Mouse (Mus musculus): ENCODE data around the gene Hist1h2ap. TPM values are rescaled to one million over a fixed set of nuclear protein-coding genes. Genes with fewer than 3 reads are reported as not detected.
"Not testable (repeated sequence)": the region's sequence is repeated elsewhere in the genome, so short reads cannot be mapped to it uniquely, and the experiment has no call there.

The Hist1h2ap gene
- polyA plus RNA-seq, 1 experiment = 3.5 TPM

DNA sequence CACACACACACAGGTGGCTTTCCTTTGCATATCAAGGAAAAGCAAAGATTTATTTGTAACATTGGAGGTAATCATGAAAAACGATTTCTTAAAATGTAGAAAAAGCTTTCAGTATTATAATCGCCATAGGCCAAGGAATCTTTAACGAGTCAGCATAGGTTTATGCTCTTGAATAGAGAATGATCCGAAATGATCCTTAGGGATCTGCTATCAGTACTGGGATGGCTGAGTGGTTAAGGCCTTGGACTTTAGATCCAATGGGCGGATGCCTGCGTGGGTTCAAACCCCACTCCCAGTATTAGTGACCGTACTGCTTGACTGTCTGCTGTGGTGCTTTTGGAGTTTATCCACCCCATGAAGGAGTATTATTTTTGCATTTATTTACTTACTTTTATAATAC, 37.7 kb downstream of the Hist1h2ap start:
- H3K4me3 ChIP-seq (ENCODE audit: insufficient read depth, low read length) = no peak overlapping the region
- H3K4me1 ChIP-seq (ENCODE audit: control insufficient read depth, insufficient read depth, low read length) = 0 out of 2 replicates have a peak, but pooled peaks cover 1% of the 10 kb centered on the region
- no peak overlapping the region for H3K27ac ChIP-seq (ENCODE audit: insufficient read depth, low read length)
- TF ChIP-seq CTCF (IDR thresholded peaks at IDR 0.05; ENCODE audit: extremely low read depth, insufficient read depth, low read length) = no peak
- no peak for TF ChIP-seq POLR2A (IDR thresholded peaks at IDR 0.05; ENCODE audit: extremely low read depth, insufficient read depth, low read length)

DNA sequence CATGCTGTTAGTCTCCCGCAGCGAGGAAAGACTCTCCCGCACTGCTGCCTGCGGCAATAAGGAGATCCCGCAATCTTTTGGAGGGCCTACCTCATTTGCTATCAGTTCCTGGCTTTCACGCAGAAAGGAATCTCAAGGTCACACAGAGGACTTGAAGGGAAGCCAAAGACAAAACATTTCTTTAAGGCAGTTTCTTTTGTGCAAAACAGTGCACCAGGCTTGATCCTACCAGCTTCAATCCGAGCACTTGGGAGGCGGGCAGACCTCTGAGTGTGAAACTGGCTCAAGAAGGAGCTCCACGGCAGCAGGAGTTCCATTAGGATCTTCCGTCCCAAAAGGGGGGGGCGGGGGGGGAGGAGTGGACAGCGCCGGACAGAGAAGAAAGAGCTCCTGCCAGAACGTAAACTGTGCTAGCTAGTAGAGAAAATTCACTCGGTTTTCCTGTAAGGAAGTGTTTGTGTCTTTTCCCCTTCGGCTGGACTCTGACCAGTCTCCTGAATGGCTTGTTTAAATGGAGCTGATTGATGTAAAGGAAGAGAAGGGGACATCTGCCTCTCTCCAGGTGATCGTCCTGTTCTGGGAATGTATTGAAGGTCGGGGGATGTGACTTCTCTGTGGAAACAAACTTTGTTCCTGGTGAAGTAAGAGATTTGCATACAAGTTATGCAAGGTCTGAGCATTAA, 42.6 kb downstream of the Hist1h2ap start:
- no peak overlapping the region for H3K27ac ChIP-seq (ENCODE audit: insufficient read depth, low read length)
- 0 out of 2 replicates have a peak, but pooled peaks cover 1% of the 10 kb centered on the region for H3K4me1 ChIP-seq (ENCODE audit: control insufficient read depth, insufficient read depth, low read length)
- no peak overlapping the region for H3K4me3 ChIP-seq (ENCODE audit: insufficient read depth, low read length)
- TF ChIP-seq POLR2A (IDR thresholded peaks at IDR 0.05; ENCODE audit: extremely low read depth, insufficient read depth, low read length) = no peak
- TF ChIP-seq CTCF (IDR thresholded peaks at IDR 0.05; ENCODE audit: extremely low read depth, insufficient read depth, low read length) = no peak

DNA sequence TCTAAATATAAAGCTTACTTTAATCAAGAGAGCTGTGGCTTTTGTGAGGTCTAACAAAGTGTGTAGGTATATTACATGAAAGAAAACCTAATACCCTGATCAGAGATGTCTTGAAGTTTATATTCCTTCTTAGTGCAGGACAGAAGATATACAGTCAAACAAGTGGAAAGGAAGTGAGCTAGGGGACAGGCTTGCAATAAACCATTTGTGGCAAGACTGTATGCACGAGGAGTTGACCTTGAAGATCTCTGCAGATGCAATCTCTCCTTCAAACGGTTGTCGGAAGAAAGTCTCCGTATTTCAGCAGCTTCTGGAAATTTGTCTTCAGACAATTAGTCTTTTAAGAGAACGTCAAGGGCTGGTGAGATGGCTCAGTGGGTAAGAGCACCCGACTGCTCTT, 43.4 kb downstream of the Hist1h2ap start:
- TF ChIP-seq CTCF (IDR thresholded peaks at IDR 0.05; ENCODE audit: extremely low read depth, insufficient read depth, low read length) = no peak
- TF ChIP-seq POLR2A (IDR thresholded peaks at IDR 0.05; ENCODE audit: extremely low read depth, insufficient read depth, low read length) = no peak

DNA sequence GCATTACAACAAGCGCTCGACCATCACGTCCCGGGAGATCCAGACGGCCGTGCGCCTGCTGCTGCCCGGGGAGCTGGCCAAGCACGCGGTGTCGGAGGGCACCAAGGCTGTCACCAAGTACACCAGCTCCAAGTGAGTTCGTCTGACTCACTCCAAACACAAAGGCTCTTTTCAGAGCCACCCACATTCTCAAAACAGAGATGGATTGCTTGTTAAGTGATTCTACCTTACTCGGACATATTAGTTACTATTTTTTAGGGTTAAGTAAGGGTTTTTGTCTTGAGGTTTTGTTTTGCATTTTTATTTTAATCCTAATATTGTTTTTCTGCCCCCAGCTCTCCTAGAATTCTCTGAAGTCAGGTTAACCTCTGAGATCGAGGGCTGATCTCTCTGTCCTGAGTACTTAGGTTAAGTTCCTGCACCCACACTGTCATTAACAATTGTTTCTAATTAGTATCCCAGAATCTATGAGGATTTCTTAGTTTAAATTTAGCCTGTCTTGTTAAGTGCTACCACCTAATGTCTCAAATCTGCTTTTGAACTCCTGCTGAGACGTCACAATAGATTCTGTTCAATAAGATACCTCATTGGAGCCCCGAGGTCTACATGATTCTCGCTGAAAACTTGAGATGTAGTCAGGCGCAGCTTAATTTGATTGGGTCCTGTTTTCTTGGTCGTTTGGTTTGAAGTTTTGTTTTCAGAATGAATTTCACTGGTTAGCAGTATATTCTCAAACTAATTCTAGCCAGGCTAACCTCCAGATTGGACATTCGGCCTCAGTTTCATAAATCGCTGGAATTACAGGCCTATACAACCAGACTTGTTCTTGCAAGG, 45.3 kb downstream of the Hist1h2ap start:
- no peak overlapping the region for H3K27ac ChIP-seq (ENCODE audit: insufficient read depth, low read length)
- peaks cover 1% of the 10 kb centered on the region; the same call in 1 of the 2 replicates for H3K4me1 ChIP-seq (ENCODE audit: control insufficient read depth, insufficient read depth, low read length)
- TF ChIP-seq CTCF (IDR thresholded peaks at IDR 0.05; ENCODE audit: extremely low read depth, insufficient read depth, low read length) = no peak
- TF ChIP-seq POLR2A (IDR thresholded peaks at IDR 0.05; ENCODE audit: extremely low read depth, insufficient read depth, low read length) = no peak
- peak overlapping the region; percentile 25; the same call in 1 of the 2 replicates for H3K4me3 ChIP-seq (ENCODE audit: insufficient read depth, low read length)

More for the DNA sequence above, 43.4 kb downstream of the Hist1h2ap start:
- no peak overlapping the region for H3K4me3 ChIP-seq (ENCODE audit: insufficient read depth, low read length)
- H3K4me1 ChIP-seq (ENCODE audit: control insufficient read depth, insufficient read depth, low read length) = 0 out of 2 replicates have a peak, but pooled peaks cover 1% of the 10 kb centered on the region
- H3K27ac ChIP-seq (ENCODE audit: insufficient read depth, low read length) = no peak overlapping the region

- peak within 1 kb of the TSS; percentile 25 for H3K4me3 ChIP-seq (ENCODE audit: insufficient read depth, low read length)
- TF ChIP-seq POLR2A (IDR thresholded peaks at IDR 0.05; ENCODE audit: extremely low read depth, insufficient read depth, low read length) = peak; percentile 53; the same call in 1 of the 2 replicates
- H3K27ac ChIP-seq (ENCODE audit: insufficient read depth, low read length); H3K4me1 ChIP-seq (ENCODE audit: control insufficient read depth, insufficient read depth, low read length): not testable (repeated sequence)
Observed at GRCm38 (mm10) chr13:21786899-21787629, 46.2 kb downstream of the Hist1h2ap start, which contains the start of the genes Hist1h2an and Hist1h2bp. Gene Hist1h2an (minus strand): TSS chr13:21787218. Gene Hist1h2bp (plus strand): TSS chr13:21787461.

DNA sequence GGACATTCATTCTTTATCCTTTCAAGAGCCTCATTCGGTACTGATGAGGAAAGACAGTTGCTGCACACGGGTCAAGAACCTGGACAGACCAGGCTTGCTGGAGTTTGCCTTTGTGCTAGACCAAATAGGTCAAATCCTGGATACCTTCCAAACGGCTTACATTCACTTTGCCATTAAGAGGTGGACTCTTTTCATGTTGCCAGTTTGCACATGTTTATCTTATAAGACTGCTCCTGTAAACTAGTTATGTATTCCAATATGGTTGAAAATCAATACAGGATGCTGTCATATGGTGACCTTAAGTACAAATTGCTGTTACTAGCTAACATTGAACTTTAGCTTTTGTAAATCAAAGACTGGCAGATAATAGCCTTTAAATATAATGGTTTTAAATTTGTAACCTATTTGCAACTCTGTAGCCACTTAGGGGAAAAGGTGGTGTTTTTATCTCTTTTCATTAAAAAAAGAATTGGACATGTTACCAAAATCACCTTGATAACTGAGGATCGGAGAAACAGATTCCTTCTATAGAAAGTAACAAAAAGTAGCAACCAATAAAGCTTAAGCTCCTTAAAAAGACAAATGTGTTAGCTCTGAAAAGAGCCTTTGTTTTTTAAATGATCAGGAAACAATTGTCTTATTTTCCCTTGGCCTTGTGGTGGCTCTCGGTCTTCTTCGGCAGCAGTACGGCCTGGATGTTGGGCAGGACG, 47.0 kb downstream of the Hist1h2ap start:
- no peak for TF ChIP-seq POLR2A (IDR thresholded peaks at IDR 0.05; ENCODE audit: extremely low read depth, insufficient read depth, low read length)
- H3K4me3 ChIP-seq (ENCODE audit: insufficient read depth, low read length) = no peak overlapping the region; the same call in 1 of the 2 replicates
- H3K4me1 ChIP-seq (ENCODE audit: control insufficient read depth, insufficient read depth, low read length) = peaks cover 1% of the 10 kb centered on the region; the same call in 1 of the 2 replicates
- H3K27ac ChIP-seq (ENCODE audit: insufficient read depth, low read length) = no peak overlapping the region

- Histone ChIP-seq H3K4me3 (ENCODE audit: insufficient read depth, low read length) (no peak overlapping the region), H3K4me1 (ENCODE audit: control insufficient read depth, insufficient read depth, low read length) (no peaks in the 10 kb centered on the region; the same call in 1 of the 2 replicates), H3K27ac (ENCODE audit: insufficient read depth, low read length) (no peak overlapping the region)
- TF ChIP-seq POLR2A (IDR thresholded peaks at IDR 0.05; ENCODE audit: extremely low read depth, insufficient read depth, low read length) (no peak), CTCF (IDR thresholded peaks at IDR 0.05; ENCODE audit: extremely low read depth, insufficient read depth, low read length) (no peak)
Observed at GRCm38 (mm10) chr13:21784311-21784710, 49.0 kb downstream of the Hist1h2ap start.

DNA sequence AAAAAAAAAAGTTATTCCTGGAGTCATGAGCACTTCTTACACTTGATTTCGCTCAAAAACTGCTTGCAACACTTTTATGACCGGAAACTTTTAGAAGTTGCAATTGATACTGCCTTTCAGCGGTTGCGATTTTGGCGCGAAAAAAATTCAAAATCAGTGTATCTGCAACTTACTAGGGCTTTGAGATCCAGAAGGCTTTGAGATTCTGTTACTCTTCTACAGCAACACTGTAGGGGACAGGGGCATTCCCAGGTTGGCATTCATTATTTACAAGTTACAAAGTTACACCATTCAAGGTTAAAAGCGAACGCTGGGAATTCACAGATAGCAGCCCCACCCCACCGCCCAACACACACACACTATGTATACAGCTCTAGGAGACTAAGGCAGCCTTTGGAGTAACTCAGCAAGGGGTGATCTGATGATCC, 49.6 kb downstream of the Hist1h2ap start:
- H3K27ac ChIP-seq (ENCODE audit: insufficient read depth, low read length) = no peak overlapping the region
- TF ChIP-seq POLR2A (IDR thresholded peaks at IDR 0.05; ENCODE audit: extremely low read depth, insufficient read depth, low read length) (no peak), CTCF (IDR thresholded peaks at IDR 0.05; ENCODE audit: extremely low read depth, insufficient read depth, low read length) (no peak)
- H3K4me1 ChIP-seq (ENCODE audit: control insufficient read depth, insufficient read depth, low read length) = no peaks in the 10 kb centered on the region; the same call in 1 of the 2 replicates
- peak overlapping the region; percentile 49; the same call in 1 of the 2 replicates for H3K4me3 ChIP-seq (ENCODE audit: insufficient read depth, low read length)

Data from cortical plate, adult 2 months (tissue).